Mouse (Mus musculus) heart, postnatal 0 days (tissue): ENCODE results near the gene Iqcf6. TPM values are rescaled to one million over a fixed set of nuclear protein-coding genes. Genes with fewer than 3 reads are reported as not detected.
"Not testable (repeated sequence)": the region's sequence is repeated elsewhere in the genome, so short reads cannot be mapped to it uniquely, and the experiment has no call there.

Source experiments
- ATAC-seq: fragments of 200-750 bp; cut with Nextera tagmentation; 2 replicates; pipeline ENCODE4 v1.8.0; 2017; ENCODE audit warnings: low read depth, moderate number of reproducible peaks, moderate library complexity; ENCODE audit not compliant: insufficient read depth
- DNase-seq: peaks from one replicate; pipeline ENCODE4 v3.0.0-alpha.2; 2016; ENCODE audit warnings: low spot score
- H3K27ac ChIP-seq: fragments of 300-500 bp; sonication (generic); 2 replicates; pipeline ENCODE4 v1.5.1; 2014; ENCODE audit warnings: low read depth, mild to moderate bottlenecking
- H3K27me3 ChIP-seq: fragments of 300-500 bp; sonication (generic); 2 replicates; pipeline ENCODE4 v1.6.1; 2014; ENCODE audit warnings: low read length, mixed read lengths; ENCODE audit not compliant: control insufficient read depth, insufficient read depth
- H3K36me3 ChIP-seq: fragments of 300-500 bp; sonication (generic); replicated peaks from 2 replicates; pipeline ENCODE4 v1.6.1; 2014; ENCODE audit warnings: low read length, mixed read lengths; ENCODE audit not compliant: control insufficient read depth, insufficient read depth
- H3K4me1 ChIP-seq: fragments of 300-500 bp; sonication (generic); 2 replicates; pipeline ENCODE4 v1.6.1; 2014; ENCODE audit warnings: antibody characterized with exemption; ENCODE audit not compliant: control insufficient read depth, insufficient read depth
- H3K4me2 ChIP-seq: fragments of 300-500 bp; sonication (generic); 2 replicates; pipeline ENCODE4 v1.6.1; 2014; ENCODE audit warnings: low read depth, mild to moderate bottlenecking, low read length, moderate library complexity
- H3K4me3 ChIP-seq: fragments of 300-500 bp; sonication (generic); 2 replicates; pipeline ENCODE4 v1.5.1; 2014; ENCODE audit warnings: low read depth, low read length
- H3K9ac ChIP-seq: fragments of 300-500 bp; sonication (generic); replicated peaks from 2 replicates; pipeline ENCODE4 v1.6.1; 2014; ENCODE audit warnings: low read depth, low read length, mixed read lengths
- H3K9me3 ChIP-seq: fragments of 300-500 bp; sonication (generic); replicated peaks from 2 replicates; pipeline ENCODE4 v1.6.1; 2016; ENCODE audit warnings: low read length; ENCODE audit not compliant: control insufficient read depth
- CTCF ChIP-seq: IDR thresholded peaks from 2 replicates; pipeline ENCODE4 v1.5.1; 2016; ENCODE audit warnings: antibody characterized with exemption, control low read depth, low read depth
- EP300 ChIP-seq: IDR thresholded peaks from 2 replicates; pipeline ENCODE4 v1.6.1; 2016; ENCODE audit warnings: antibody characterized with exemption, low read depth
- WGBS: fragments of 180-500 bp; shearing (Covaris S2); extraction: QIAGEN DNeasy Blood & Tissue Kit; methylation state at CpG from one replicate; pipeline ENCODE4 v1.1.7; 2014; 5-methylcytosine and 5-hydroxymethylcytosine counted together
- polyA plus RNA-seq: library from polyadenylated mRNA; unstranded; fragments of >200 nt; fragmentation: Nextera tagmentation; extraction: Ambion mirVana; gene quantifications from 2 replicates; pipeline ENCODE4 v1.2.1, GENCODE M21; 2015
- total RNA-seq: library from RNA; depleted of rRNA; stranded (reverse); fragments of >200 nt; gene quantifications from 2 replicates; pipeline ENCODE4 v1.2.3, GENCODE M21; 2014; ENCODE audit warnings: low replicate concordance

Gene Iqcf6
- total and polyA plus RNA-seq, 2 experiments from 2014 or later, result not detected

DNA sequence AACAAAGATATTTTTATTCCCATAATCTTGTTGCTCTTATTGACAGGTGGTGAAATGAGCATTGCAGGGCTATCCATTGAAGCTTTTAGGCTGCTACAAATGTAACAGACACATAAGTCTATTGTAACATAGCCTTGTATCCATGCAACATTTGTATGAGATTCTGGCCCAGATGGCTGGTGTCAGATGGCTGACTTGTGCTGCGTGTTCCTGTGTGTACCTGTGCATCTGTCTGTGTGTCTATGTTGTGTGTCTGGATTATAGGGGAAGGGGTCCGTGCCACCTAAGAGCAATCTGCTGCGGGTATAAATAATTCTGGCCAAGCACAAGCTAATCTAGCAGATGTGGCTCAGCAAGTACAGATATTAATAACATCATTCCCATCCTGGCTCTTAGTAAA lies 8.9 kb upstream of the Iqcf6 start:
- 70% methylated on average over 3 of the region's 3 CpGs for WGBS
- no peak for DNase-seq
- Histone ChIP-seq H3K4me1 (no peaks in the 10 kb centered on the region), H3K27ac (no peak overlapping the region), H3K9ac (no peak overlapping the region), H3K9me3 (no peaks in the 10 kb centered on the region), H3K4me2 (no peak overlapping the region), H3K27me3 (0 out of 2 replicates have a peak, but pooled peaks cover 3% of the 10 kb centered on the region), H3K4me3 (no peak overlapping the region), H3K36me3 (no peaks in the 10 kb centered on the region)
- ATAC-seq, result no peak
- TF ChIP-seq CTCF (no peak), EP300 (no peak)

DNA sequence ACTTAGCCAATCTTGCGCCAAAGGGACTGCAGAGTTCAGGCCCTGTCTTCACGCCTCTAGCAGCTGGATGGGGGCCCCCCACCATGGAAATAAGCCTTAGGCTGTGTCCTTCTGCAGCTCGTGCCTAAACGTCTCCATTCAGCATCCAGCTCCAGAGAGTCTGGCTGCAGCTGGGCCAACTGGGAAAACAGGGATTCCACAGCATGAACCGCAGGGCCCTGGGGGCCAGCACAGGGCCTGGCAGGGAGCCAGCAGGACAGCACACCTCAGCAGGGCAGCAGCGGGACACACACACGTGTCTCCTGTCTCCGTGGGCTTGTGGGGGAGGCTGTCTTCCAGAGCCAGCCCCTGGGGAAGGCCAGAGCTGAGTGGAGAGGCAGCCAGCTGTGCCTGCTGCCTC lies 1.4 kb downstream of the Iqcf6 start:
- not testable (repeated sequence) for DNase-seq
- WGBS, result 18% methylated on average over 8 of the region's 8 CpGs

DNA sequence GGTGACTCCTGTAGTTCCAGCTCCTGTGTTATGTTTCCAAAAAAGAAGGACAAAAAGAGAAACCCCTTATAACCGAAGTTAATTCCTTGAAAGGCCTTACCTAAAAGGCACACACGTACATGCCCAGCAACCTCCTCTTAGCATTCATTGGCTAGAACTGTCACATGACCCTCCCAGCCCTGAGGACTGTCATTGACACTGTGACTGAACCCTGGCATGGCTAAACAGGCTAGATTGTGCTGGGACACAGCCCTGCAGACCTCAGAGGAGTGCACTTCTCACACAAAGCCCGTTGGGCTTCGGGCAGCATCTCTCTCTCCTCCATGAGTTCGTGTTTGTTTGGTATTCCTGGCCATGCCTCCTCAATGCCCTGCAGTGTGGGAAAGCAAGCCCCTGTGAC lies 5.8 kb downstream of the Iqcf6 start:
- Histone ChIP-seq H3K4me1 (no peaks in the 10 kb centered on the region), H3K4me3 (no peak overlapping the region), H3K9me3 (no peaks in the 10 kb centered on the region), H3K27me3 (no peaks in the 10 kb centered on the region), H3K9ac (no peak overlapping the region), H3K36me3 (no peaks in the 10 kb centered on the region), H3K4me2 (no peak overlapping the region), H3K27ac (no peak overlapping the region)
- WGBS, result 50% methylated on average over 5 of the region's 5 CpGs
- DNase-seq, result no peak
- no peak for ATAC-seq
- TF ChIP-seq EP300 (no peak), CTCF (no peak)

More for the DNA sequence above, 1.4 kb downstream of the Iqcf6 start:
- not testable (repeated sequence) for H3K36me3 ChIP-seq, H3K9ac ChIP-seq, H3K27me3 ChIP-seq, H3K9me3 ChIP-seq, H3K27ac ChIP-seq, ATAC-seq, H3K4me3 ChIP-seq, H3K4me1 ChIP-seq, H3K4me2 ChIP-seq

DNA sequence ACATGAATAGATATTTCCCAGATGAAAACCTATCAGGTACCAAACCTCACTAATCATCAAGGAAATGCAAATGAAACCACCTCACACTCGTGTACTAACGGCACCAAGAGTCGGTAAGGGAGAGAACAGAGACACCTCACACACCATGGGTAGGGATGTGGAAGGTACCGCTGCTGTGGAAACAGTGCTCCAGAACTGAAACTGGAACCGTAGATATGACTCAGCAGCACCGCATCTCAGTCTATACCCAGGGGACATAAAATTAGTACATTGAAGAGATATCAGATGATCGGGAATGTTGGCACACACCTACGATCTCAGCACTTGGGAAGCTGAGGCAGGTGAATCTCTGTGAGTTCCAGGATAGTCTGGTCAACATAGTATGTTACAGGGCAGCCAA lies 11.8 kb downstream of the Iqcf6 start:
- Histone ChIP-seq H3K27me3 (no peaks in the 10 kb centered on the region), H3K9me3 (no peaks in the 10 kb centered on the region), H3K9ac (no peak overlapping the region), H3K4me2 (no peak overlapping the region), H3K36me3 (no peaks in the 10 kb centered on the region), H3K27ac (no peak overlapping the region), H3K4me3 (no peak overlapping the region), H3K4me1 (no peaks in the 10 kb centered on the region)
- TF ChIP-seq EP300, result no peak
- no peak for TF ChIP-seq CTCF
- 82% methylated on average over 8 of the region's 8 CpGs for WGBS
- no peak for ATAC-seq
- DNase-seq, result no peak

DNA sequence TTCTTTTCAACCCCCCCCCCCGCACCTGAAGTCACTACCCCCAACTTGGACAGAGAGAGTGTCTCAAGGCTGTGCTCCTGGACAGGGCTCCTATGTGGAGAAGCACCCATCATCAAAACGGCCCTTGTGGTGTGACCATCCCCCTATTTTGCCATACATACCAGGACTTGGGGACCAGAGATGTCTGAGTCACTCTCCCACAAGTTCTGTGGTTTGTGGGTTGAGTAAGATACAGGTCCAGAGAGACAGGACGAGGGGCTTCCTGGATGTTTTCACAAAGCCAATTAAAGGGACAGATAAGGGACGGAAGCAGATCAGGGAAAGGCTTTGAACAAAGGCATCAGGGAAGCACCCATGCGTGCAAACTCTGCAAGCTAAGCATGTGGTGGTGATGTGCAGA lies 15.0 kb downstream of the Iqcf6 start:
- no peak overlapping the region for H3K4me2 ChIP-seq
- 23% methylated on average over 5 of the region's 5 CpGs for WGBS
- DNase-seq (no peak), ATAC-seq (no peak)
- H3K9me3 ChIP-seq, result no peaks in the 10 kb centered on the region
- H3K4me1 ChIP-seq, result no peaks in the 10 kb centered on the region
- H3K9ac ChIP-seq, result no peak overlapping the region
- no peaks in the 10 kb centered on the region for H3K36me3 ChIP-seq
- TF ChIP-seq CTCF (no peak), EP300 (no peak)
- no peak overlapping the region for H3K27ac ChIP-seq
- H3K4me3 ChIP-seq, result no peak overlapping the region
- no peaks in the 10 kb centered on the region for H3K27me3 ChIP-seq

DNA sequence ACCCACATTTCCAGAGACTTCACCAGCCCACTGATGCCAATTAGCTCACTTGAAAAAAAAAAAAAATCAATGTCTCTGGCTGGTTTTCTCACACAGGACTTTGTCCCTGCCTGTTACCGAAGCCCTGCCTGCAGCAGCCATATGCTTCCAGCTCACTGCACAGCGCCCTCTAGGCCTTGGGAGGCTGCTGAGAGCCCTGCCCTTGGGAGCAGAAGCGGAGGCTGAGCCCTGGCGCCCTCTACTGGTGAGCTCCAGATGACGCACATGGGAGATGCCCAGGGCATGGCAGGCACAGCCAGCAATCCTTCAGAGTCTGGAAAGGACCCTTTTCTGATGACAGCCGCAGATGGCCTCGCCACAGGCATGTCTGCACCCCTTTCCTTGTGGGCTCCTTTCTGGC lies 16.7 kb downstream of the Iqcf6 start:
- ATAC-seq (0 out of 2 replicates have a peak, but pooled peaks have one; percentile 44), DNase-seq (peak; percentile 47)
- H3K27ac ChIP-seq, result no peak overlapping the region
- no peak overlapping the region for H3K4me2 ChIP-seq
- no peaks in the 10 kb centered on the region for H3K36me3 ChIP-seq
- 0 out of 2 replicates have a peak, but pooled peaks cover 5% of the 10 kb centered on the region for H3K27me3 ChIP-seq
- TF ChIP-seq EP300 (no peak), CTCF (peak; percentile 78)
- H3K4me1 ChIP-seq, result no peaks in the 10 kb centered on the region
- 32% methylated on average over 7 of the region's 7 CpGs for whole genome bisulfite sequencing
- H3K9me3 ChIP-seq, result no peaks in the 10 kb centered on the region
- H3K4me3 ChIP-seq, result no peak overlapping the region
- no peak overlapping the region for H3K9ac ChIP-seq
